Mouse (Mus musculus) erythroid progenitor cell, adult 5-6 weeks (primary cell): ENCODE results near the gene Rpa2. TPM values are rescaled to one million over a fixed set of nuclear protein-coding genes. Genes with fewer than 3 reads are reported as not detected.
"Not testable (repeated sequence)": the region's sequence is repeated elsewhere in the genome, so short reads cannot be mapped to it uniquely, and the experiment has no call there.

Source experiments
- ATAC-seq: replicated peaks from 2 replicates; pipeline ENCODE4 v1.8.0; 2016; ENCODE audit warnings: moderate number of reproducible peaks, mild to moderate bottlenecking, moderate TSS enrichment, inconsistent platforms; ENCODE audit not compliant: poor library complexity, low FRiP score, severe bottlenecking
- total RNA-seq, 2 experiments: library from RNA; stranded (forward) in 1 of 2; stranded (reverse) in 1 of 2; fragments of 150-400 nt in 1 of 2; fragments of 186-747, 209-891 nt in 1 of 2; gene quantifications; 2 replicates each; pipeline versions ENCODE4 v1.2.3 to v1.2.4; 2015 to 2017; ENCODE audit warnings: low replicate concordance in 2 of 2

Gene Rpa2
- 32.7 and 54.4 TPM in 2 replicates for total RNA-seq (2015; ENCODE audit: low replicate concordance)
- 28.4 and 51.9 TPM in 2 replicates for total RNA-seq (2017; ENCODE audit: low replicate concordance)

GRCm38 (mm10) chr4:132767914-132768876, at the start of gene Rpa2:
Rpa2 (plus strand) TSS chr4:132768332.
- ATAC-seq = peak; percentile 97

GRCm38 (mm10) chr4:132728233-132728632, 39.9 kb upstream of the Rpa2 start:
- ATAC-seq = no peak

GRCm38 (mm10) chr4:132731616-132732015, 36.5 kb upstream of the Rpa2 start:
- no peak for ATAC-seq

GRCm38 (mm10) chr4:132732148-132732684, 35.9 kb upstream of the Rpa2 start, which contains the start of gene Xkr8:
Xkr8 (minus strand) TSS chr4:132732546.
- peak; percentile 91 for ATAC-seq

- no peak for ATAC-seq
Measured at GRCm38 (mm10) chr4:132733071-132733770, 34.9 kb upstream of the Rpa2 start.

GRCm38 (mm10) chr4:132734766-132735165, 33.4 kb upstream of the Rpa2 start:
- ATAC-seq = no peak

GRCm38 (mm10) chr4:132735389-132735788, 32.7 kb upstream of the Rpa2 start:
- ATAC-seq = no peak

- ATAC-seq = no peak
Measured at GRCm38 (mm10) chr4:132735894-132736293, 32.2 kb upstream of the Rpa2 start.

GRCm38 (mm10) chr4:132737154-132737553, 31.0 kb upstream of the Rpa2 start:
- ATAC-seq = not testable (repeated sequence)

GRCm38 (mm10) chr4:132741491-132741890, 26.6 kb upstream of the Rpa2 start:
- no peak for ATAC-seq

- no peak for ATAC-seq
Measured at GRCm38 (mm10) chr4:132743992-132744911, 23.9 kb upstream of the Rpa2 start.

- ATAC-seq = no peak
Measured at GRCm38 (mm10) chr4:132746911-132747517, 21.1 kb upstream of the Rpa2 start.

GRCm38 (mm10) chr4:132747664-132748259, 20.4 kb upstream of the Rpa2 start:
- ATAC-seq = no peak

GRCm38 (mm10) chr4:132748778-132749177, 19.4 kb upstream of the Rpa2 start:
- ATAC-seq = no peak

- ATAC-seq = no peak
Measured at GRCm38 (mm10) chr4:132749258-132749982, 18.7 kb upstream of the Rpa2 start.

- no peak for ATAC-seq
Measured at GRCm38 (mm10) chr4:132752992-132753391, 15.1 kb upstream of the Rpa2 start.

- no peak for ATAC-seq
Measured at GRCm38 (mm10) chr4:132756974-132757373, 11.2 kb upstream of the Rpa2 start, which contains the start of gene Smpdl3b. Smpdl3b (minus strand) TSS chr4:132757252.
